Mouse (Mus musculus): Measurements from ENCODE around the gene Plcd3.

Plcd3 gene

DNA sequence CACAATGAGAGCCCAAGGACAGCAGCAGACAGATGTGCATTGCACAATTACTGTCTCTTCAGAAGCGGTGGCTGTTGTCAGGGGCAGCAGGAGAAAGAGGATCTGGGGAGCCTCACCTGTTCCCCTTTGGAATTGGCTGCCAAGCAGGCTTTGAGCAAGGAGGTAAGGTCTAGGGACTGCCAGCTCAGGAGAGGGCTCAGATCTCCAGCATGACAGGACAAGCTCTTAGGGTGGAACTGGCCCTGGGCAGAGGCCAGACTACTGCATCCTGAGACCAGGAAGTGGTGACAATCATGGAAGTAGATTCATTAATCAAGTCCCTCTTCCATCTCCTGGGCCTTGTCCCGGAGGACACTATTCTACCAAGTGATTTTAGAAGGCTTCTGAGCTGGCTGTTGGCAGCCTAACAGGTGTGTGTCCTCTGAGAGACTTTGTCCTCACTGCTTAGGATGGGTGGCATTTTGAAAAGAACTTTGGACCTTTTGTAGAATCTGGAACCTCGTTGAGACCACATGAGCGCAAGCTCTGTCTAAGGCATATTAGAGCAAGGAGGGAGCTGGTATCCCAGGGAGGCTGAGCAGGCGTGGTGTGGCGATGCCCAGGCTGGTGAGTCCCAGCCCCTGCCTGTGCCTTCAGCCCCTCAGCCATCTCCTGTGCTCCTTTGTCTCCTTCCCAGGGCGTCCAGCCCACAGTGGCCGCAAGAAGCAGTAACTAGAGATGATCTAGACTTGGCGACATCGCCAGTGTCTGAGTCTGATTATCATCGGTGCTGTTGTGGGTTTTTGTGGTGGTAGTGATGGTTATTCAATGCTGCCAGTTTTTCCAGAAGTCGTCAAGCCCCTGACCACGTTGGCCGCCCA is 35.0 kb downstream of the Plcd3 start:
- DNase-seq (ENCODE audit: low read depth, low spot score) = no peak

- no peak for DNase-seq (ENCODE audit: low read depth, low spot score)
Observed at GRCm38 (mm10) chr11:103058499-103059085, 42.9 kb downstream of the Plcd3 start.

DNA sequence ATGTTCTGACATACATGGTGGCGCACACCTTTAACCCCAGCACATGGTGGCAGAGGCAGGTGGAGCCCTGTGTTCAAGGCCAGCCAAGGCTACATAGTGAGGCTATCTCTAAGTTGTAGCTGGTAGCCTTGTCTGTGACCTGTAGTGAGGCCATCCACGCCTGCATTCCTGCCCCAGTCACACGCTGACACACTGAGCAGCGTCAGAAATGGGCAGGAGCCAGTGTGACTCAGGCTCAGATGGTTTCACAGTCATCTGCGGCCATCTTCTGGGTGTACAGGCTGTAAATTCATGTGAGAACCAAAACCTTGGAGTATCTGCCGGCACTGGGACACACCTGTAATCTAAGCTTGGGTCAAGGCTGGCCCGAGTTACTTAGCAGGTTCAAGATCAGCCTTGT is 44.8 kb downstream of the Plcd3 start:
- no peak for DNase-seq (ENCODE audit: low read depth, low spot score)

DNA sequence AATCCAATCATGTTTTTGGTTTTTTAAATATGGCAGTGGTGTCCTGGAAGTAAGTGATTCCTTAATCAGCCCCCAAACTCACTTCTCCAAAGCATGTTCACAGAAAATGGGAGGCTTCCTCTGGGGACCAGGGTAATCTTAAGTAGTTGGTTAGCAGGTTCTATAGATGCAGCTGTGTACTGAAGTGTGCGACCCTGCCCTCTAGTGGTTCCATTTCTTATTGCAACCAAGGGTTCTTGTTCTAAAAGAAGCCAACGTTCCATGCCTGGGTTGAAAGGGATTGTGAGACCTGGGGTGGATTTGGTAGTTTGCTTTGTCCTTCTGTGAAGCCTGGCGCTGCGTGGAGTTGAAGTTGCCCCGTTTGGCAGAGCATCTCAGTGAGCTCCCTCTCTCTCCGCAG is 46.7 kb downstream of the Plcd3 start:
- peak; percentile 64 for DNase-seq (ENCODE audit: low read depth, low spot score)

DNA sequence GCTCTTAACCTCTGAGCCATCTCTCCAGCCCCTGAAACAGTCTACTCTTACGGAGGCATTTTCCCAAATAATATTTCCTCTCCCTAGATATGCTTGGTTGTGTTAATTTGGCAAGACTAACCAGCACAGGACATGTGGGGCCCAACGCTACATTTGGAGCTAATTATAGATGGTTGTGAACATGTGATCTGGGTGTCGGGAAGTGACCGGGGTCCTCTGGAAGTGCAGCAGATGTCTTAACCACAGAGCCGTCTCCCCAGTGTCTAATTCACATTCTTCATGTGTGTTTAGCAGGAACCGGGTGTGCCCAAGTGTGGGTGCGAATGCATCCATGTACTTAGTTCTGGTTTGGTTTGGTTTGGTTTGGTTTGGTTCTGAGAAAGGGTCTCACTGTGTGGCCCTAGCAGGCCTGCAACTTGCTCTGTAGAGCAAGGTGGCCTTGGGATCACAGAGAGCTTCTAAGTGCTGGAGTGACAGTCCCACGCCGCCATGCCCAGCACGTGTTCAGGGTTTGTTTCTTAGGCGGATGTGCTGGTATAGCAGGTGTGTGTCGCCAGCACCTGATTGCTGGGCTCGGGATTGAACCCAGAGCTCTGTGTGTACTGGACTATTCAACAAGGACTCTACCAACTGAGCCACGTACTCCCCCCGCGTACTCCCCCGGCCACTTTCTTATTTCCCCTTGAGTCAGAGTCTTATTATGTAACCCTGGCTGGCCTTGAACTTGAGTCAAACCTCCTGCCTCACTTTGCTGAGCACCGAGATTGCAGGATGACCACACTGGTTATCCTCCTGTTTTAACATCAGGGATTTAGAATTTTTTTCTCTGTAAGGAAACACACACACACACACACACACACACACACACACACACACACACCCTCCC is 48.0 kb downstream of the Plcd3 start:
- DNase-seq (ENCODE audit: low read depth, low spot score) = no peak

DNA sequence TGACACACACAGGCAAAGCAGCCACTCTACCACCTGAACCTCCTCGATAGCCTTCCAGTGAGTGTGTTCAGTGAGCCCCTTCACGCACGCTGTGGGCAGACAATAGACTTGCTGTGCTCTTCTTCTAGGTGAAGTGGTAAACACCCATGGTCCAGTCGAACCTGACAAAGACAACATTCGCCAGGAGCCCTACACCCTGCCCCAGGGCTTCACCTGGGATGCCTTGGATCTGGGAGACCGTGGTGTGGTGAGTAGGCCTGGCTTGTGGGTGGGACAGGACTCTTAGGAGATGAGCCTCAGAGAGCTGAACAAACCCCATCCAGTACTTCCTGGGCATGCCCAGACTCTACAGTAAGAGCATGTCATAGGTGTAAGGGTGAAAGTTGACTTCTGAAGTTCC is 49.4 kb downstream of the Plcd3 start:
- DNase-seq (ENCODE audit: low read depth, low spot score) = no peak

DNA sequence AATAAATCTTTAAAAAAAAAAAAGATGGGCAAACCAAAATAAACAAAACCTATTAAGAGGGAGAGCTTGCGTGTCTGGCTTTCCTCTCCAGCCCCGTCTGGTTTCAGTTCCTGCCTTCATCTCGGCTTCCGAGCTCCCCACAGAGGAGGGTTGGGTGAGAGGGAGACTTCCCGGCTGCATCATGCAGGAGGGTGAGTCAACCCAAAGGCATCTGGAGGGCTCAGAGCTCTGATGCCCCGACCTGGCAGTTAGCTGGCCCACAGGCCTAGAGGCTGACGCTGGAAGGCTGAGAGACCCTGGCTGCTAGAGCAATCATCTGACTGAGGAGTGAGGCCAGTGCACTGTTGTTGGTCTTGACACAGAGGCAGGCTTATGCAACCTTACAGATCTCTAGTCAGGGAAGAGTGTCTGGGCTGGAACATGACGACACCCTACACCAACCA is 50.2 kb downstream of the Plcd3 start:
- no peak for DNase-seq (ENCODE audit: low read depth, low spot score)

- no peak for DNase-seq (ENCODE audit: low read depth, low spot score)
Observed at GRCm38 (mm10) chr11:103050153-103050552, 51.3 kb downstream of the Plcd3 start.

- DNase-seq (ENCODE audit: low read depth, low spot score) = no peak
Observed at GRCm38 (mm10) chr11:103049611-103050010, 51.8 kb downstream of the Plcd3 start.

DNA sequence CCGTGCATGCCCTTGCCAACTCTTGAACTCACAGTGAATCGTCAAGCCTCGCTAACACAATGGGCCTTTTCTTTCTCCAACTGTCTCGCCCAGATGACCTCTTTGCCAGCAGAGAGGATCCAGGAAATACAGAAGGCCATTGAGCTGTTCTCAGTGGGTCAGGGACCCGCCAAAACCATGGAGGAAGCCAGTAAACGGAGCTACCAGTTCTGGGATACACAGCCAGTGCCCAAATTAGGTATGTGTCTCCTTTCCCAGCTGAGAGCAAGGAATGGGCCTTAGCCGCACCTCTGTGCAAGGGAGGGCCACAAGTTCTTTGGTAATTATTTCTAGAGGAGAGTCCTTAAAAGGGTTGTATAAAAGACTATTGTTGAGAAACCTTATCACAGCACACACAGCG is 55.2 kb downstream of the Plcd3 start:
- no peak for DNase-seq (ENCODE audit: low read depth, low spot score)

GRCm38 (mm10) chr11:103043982-103044381 is 57.5 kb downstream of the Plcd3 start:
- no peak for DNase-seq (ENCODE audit: low read depth, low spot score)

DNA sequence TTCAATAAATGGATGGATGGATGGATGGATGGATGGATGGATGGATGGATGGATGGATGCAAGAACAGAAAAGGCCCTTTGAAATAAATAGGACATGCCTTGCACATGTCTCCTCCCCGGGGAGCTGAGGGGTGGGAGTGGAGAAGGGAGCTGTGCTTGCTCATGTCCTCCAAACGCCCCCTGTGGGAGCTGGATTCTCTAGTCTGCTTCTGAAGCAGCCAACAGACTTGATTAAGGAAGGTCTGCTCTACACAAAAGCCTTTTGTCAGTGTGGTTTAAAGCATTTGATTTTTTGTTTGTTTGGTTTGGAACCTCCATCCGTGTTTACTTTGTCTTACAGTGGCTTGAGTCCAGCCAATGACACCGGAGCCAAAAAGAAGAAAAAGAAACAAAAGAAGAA is 58.6 kb downstream of the Plcd3 start:
- no peak for DNase-seq (ENCODE audit: low read depth, low spot score)

DNA sequence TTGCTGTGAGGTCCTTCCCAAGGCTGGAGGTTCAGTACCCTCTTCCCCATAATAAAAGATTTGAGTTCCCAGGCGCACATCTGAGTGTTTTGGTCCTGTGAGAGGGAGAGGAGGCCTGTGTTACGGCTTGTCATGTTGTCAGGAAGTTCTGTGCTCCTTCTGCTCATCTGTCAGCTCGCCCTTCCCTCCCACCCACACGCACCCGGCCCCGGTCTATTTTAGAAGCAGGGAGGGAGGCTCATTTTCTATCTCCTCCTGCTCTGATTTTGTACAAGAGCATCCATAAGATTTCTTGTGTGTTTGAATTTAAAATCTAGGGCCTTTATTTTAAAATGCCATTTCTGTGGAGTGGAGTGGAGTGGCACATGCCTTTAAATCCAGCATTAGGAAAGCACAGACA is 63.4 kb downstream of the Plcd3 start:
- peak; percentile 92 for DNase-seq (ENCODE audit: low read depth, low spot score)

GRCm38 (mm10) chr11:103036881-103037465 is 64.5 kb downstream of the Plcd3 start:
- no peak for DNase-seq (ENCODE audit: low read depth, low spot score)

- no peak for DNase-seq (ENCODE audit: low read depth, low spot score)
Observed at GRCm38 (mm10) chr11:103035007-103035406, 66.5 kb downstream of the Plcd3 start.

GRCm38 (mm10) chr11:103033030-103033429 is 68.4 kb downstream of the Plcd3 start:
- peak; percentile 85 for DNase-seq (ENCODE audit: low read depth, low spot score)

- DNase-seq (ENCODE audit: low read depth, low spot score) = peak; percentile 99
Observed at GRCm38 (mm10) chr11:103028176-103028891, 73.1 kb downstream of the Plcd3 start, which contains the start of the genes Nmt1 and Dcakd. Gene Nmt1 (plus strand): TSS chr11:103028190. Gene Dcakd (minus strand): TSS chr11:103028333.

GRCm38 (mm10) chr11:103027570-103028175 is 73.8 kb downstream of the Plcd3 start:
- DNase-seq (ENCODE audit: low read depth, low spot score) = no peak

GRCm38 (mm10) chr11:103026901-103027300 is 74.6 kb downstream of the Plcd3 start:
- no peak for DNase-seq (ENCODE audit: low read depth, low spot score)

GRCm38 (mm10) chr11:103023974-103024373 is 77.5 kb downstream of the Plcd3 start:
- DNase-seq (ENCODE audit: low read depth, low spot score) = no peak

Data from telencephalon, adult 2 months (tissue).